Mouse (Mus musculus) thymus, postnatal 0 days (tissue): ENCODE results near the gene Hist1h4i. TPM values are rescaled to one million over a fixed set of nuclear protein-coding genes. Genes with fewer than 3 reads are reported as not detected.

ENCODE experiments used
- DNase-seq: peaks from one replicate; pipeline ENCODE4 v3.0.0-alpha.2; 2015; ENCODE audit warnings: low spot score
- polyA plus RNA-seq: library from polyadenylated mRNA; unstranded; fragments of >200 nt; fragmentation: Nextera tagmentation; extraction: Ambion mirVana; gene quantifications from 2 replicates; pipeline ENCODE4 v1.2.1, GENCODE M21; 2015

The Hist1h4i gene
- polyA plus RNA-seq, 1 experiment from 2014 or later, result 37.1 TPM

DNA sequence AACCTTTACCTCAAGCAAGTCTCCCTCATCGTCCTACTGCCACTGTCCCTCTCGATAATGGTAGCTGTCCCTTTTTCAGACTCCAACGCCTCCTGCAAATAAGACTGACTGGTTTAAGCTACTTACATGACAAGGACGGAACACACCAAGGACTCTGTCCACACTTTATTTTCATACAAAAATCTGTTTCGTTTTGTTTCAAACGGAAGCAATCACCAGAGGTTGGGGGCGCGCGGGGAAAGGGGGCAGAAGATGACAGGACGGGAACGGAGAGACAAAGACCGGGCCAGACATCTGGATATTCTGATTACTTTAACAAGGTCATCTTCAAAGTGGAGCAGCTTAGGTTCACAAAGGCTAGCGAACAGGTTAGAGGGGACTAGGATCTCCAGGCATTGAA, 27.4 kb downstream of the Hist1h4i start:
- DNase-seq, result no peak

DNA sequence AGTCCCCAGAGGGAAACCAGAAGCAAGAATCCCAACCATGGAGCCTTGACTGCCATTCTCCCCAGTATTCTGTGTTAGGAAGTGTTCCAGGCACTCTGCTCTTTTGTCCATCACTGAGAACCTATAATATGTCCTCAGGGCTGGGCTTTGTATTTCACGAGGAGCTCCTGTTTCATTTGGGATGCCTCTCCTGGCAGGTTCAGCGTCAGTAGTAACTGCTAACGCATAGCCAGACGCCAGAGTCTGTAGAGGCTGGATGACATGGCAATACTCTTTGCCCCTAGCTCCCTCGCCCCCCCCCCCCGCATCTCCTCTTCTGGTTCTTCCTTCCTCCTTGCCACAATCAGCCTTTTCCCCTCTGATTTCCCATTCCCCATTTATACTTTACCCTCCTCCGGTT, 31.5 kb downstream of the Hist1h4i start, which contains the start of gene Prss16:
Prss16 (minus strand) TSS at position 101 of the 400 bp plus-strand sequence.
- no peak for DNase-seq

DNA sequence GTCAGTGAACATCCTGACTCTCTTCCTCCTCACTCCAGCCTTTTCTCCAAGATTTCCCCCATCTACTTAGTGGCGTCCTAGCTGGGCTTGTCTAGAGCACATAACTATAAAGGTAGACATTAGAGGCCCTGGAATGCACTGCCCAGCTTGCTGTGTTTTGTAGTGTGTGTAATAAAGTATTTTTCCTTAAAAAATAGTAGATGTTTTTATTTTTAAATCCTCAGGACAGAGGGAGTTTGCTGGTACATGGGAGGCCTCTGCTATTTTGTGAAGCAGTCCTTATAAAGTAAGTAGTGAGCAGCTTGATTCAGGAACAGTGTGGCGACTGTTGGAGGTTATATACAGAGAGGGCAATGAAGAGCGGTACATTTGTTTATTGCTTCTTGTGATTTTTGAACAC, 32.5 kb downstream of the Hist1h4i start:
- no peak for DNase-seq

DNA sequence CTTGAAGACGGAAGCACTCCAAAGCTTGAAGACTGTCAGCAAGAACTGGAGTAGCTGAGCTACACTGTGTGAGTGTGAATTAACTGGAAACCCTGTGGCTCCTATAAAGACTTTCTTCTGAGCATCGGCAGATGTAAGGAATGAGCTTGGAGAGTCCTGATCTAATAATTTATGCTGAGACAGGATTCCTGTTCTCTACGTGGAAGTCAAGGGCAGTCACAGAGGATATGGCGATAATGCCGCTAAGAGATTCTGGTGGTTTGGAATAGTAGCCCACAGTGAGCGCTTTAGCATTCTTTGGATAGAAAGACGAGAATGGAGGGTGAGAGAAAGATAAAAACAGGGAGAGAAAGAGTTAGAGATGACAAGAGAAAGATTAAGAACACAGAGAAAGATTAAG, 33.3 kb downstream of the Hist1h4i start:
- DNase-seq, result no peak

DNA sequence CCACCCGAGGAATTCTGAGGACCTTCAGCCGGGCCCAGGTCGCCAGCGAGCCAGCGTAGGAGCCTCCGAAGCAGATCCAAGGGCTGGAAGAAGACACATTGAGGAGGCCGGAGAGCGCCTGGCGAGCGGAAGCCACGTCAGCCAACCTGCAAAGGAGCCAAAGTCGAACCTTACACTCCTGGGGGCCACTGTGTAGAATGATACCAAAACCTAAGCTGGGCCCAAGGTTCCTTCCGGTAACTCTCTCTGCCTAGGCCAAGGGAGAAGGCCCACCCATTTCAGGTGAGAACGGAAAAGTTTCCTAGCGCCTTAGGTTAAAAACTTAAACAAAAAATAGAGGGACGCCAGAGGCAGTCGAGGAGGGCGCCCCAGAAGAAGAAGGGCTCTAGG, 34.0 kb downstream of the Hist1h4i start:
- DNase-seq, result peak; percentile 1

DNA sequence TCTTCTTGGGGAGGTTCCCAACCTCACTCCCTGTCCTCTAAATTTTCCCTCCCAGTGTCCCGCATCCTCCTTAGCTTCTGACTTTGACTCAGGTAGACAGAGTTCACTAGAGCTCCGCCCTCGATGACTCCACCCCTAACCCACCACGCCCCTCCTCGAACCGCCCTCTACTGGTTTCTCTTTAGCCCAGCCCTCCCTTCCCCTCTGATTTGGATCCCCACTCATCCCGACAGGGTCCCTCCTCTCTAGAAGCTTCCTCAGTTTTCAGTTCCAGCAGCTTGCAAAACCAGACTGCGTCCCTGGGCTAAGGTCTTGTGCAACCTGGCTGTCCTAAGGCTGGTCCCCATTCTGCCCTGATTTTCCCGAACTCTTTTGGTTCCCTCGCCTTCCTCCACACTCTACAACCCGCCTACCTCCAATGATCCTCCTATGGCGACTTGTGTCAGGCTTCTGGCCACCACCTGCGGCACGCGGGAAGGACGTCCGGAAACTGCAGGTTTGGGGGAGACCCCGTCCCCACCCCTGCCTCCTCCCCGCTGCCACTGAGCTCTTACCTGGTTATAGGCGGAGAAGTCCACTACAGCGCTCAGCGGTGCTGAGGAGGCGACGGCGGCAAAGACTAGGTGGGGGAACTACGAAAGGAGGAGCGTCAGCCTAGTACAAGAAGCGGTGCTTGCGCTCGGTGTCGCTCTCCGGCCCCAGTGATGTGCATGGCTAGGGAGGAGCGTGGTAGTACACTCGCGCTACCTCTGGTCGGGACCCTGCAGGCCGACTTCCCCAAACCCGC, 34.6 kb downstream of the Hist1h4i start:
- peak; percentile 55 for DNase-seq

DNA sequence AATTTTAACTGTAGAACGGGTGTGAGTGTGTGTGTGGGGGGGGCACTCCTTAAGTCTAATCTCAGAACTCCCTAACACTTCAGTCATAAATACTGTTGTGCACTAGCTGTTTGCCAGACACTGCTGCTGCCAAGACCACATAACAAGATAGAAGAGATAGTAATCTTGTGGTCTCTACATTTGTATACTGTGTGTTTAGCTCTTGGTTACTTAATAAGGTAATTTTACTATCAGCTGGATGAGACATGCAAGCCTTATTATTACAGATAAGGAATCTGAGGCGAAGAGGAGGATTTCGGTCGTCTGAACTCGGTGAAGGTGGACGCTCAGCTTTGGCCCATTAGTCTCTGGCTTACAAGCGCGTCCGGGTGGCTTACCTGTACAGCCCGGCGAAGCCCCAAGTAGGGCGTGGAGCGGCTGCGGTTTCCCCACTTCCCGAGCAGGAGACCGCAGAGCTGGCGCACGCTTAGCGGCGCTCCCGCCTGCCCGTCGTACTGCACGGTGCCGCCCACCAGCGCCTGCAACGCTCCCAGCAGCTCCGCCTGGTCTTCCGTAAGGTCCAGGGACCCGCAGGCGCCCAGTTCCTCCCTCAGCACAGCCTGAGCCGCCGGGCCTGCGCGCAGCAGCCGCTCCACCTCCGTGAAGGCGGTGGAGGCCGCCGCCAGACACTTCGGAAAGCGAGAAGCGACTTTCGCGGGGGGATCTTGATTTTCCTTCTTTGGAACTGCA, 35.4 kb downstream of the Hist1h4i start:
- DNase-seq, result peak; percentile 56

DNA sequence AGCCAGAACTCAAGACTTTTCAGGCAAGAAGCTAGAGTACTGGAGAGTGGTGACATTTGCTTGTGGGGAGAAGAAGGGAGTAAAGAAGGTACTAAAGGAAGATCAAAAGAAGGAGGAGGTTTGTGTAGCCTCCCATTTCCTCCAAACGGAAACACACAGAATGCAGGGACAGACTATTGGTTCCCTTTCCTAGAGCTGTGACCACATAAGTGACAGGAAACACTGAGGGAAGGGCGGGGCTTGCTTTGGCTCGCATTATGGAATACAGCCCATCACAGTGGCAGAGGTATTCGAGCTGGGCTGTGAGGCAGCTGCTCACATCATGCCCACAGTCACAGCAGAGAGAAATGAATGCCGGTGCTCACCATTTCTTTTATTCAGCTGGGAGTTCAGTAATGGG, 39.3 kb downstream of the Hist1h4i start:
- DNase-seq, result peak; percentile 57

DNA sequence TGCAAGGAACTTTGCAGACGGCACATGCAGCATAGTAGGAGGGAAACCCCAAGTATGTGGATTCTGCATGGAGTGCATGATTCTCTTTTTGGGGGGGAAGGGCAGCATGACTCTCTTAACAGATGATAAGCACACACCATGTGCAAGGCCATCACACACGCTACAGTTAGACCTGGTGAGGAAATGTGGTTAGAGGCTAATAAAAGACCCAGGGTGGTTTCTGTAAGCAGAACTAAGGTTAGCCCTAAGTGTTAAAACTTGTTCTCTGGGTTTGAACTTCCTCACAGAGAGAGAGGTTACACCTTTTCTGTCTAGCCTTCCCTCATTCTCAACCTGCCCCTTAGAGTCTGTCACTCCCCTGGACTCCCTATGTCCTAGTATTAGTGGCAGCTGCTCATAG, 39.8 kb downstream of the Hist1h4i start:
- no peak for DNase-seq

DNA sequence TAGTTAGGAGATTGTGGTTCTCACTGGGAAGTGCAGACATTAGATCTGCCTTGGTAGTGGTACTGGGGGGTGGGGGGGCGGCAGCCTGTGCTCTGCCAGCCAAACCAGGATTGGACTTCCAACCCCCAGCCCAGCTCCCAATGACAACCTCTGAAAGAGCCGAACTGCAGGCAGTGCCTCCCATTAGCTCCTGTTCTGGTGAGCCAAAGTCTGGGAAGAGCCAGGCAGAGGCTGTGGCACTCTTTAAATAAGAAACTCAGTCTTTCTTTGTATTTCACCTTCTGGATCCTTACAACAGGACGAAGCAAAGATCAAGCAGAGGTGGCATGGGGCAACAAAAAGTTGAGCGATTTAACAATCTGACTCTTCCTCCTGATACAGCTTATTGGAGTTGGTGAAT, 42.0 kb downstream of the Hist1h4i start:
- DNase-seq, result no peak

DNA sequence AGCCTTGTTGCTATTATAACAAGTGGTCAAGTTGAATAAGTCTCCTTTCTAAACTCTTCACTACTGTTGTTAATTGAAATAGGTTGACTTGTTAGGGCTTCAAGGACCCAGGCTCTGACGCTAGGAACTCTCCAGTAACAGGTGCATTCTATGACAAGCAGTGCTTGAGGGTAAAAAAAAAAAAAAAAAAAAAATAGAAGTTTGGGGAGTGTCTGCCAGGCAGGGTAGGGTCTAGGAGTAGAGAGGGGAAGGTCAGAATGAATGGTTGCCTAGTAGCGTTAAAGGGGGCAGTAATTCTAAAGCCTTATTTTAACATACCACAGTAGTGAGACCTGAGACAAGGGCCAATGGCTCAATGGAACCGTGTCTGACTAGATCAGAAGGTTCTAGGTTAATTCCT, 42.8 kb downstream of the Hist1h4i start:
- no peak for DNase-seq

DNA sequence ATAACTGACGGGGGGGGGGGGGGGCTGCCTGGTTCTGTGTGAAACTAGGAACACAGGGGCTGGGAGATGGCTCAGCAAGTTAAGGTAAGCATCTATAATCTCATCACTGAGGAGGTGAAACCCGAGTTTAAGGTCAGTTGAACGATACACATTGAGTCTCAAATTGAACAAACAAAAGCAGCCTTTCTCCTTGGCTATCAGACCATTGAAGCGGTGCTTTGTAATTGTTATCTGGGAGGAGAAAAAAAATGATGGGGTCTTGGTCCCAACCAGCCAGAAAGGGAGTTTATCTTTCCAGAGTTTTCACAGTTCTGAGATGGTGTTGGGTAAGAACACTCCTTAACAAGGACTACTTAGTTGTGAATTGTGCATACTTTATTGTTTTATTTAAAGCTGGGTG, 43.3 kb downstream of the Hist1h4i start:
- DNase-seq, result no peak

DNA sequence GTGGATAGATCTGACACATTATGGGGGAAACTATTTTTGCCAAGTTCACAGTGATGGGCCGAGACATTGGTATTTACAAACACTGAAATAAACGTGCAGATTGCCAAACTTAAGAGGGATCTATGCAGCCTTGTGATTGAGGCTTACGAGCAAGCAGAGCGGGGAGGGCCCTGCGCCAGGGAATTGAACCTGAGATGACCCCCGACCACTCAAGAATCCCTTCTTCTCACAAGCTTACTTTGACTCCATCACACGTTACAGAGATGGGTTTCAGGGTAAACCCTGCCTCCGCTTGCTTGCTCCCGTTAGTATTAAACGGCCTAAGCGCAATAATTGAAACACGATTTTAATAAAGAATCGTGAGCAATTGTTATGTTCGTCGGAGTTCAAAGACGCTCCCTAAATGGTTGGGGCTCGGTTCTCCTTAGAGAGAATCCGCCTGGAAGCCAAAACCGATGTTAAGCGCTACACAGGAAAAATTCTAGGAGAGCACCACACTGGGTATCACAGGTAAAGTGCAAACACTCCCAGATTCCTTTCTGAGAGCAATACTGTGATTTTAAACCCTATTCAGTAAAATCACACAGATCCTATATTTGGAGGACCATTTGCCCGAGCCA, 43.9 kb downstream of the Hist1h4i start:
- no peak for DNase-seq

DNA sequence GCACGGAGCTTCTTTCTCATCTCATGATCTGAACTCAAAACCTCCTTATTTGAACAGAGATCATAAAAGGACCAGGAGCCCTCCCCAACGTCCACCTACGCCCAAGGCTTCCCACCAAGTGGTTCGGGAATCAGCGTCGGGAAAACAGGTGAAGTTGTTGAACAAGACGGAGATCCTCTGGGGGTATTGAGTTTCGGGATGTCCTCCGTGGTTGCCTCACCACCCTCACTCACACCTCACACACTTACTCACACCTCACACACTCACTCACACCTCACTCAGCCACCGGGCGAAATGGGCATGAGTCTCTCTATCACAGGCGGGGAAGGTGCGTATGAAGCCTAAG, 44.3 kb downstream of the Hist1h4i start:
- no peak for DNase-seq

DNA sequence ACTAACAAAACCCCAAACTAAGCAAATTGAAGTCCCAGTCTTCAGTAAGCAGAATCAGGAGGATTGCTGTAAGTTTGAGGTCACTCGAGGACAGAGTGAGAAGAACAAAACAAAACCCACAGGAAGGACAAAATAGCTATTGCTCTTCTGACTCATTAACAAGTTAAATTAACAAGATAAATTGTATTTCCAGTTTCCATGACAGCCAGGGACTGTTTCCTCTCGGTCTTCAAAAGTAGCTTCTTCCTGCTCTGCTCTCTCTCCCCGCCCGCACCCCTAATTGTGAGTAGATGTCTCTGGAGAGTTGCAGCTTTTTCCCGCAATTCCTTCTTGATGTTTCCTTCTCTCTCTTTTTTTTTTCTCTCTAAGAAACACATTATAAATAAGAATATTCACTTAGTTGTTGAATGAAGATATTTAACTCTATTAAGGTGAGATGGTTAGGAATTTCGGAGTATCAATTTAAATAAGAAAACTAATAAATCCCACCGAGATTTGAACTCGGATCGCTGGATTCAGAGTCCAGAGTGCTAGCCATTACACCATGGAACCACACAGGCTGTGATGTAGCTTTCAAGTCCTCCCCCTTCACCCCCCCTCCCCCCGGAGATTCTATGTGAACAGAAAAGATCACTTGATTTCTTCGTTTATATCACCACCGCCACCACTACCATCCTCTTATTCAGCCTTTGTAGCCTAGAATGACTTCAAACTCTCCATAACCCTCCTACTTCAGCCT, 44.9 kb downstream of the Hist1h4i start:
- DNase-seq, result no peak

DNA sequence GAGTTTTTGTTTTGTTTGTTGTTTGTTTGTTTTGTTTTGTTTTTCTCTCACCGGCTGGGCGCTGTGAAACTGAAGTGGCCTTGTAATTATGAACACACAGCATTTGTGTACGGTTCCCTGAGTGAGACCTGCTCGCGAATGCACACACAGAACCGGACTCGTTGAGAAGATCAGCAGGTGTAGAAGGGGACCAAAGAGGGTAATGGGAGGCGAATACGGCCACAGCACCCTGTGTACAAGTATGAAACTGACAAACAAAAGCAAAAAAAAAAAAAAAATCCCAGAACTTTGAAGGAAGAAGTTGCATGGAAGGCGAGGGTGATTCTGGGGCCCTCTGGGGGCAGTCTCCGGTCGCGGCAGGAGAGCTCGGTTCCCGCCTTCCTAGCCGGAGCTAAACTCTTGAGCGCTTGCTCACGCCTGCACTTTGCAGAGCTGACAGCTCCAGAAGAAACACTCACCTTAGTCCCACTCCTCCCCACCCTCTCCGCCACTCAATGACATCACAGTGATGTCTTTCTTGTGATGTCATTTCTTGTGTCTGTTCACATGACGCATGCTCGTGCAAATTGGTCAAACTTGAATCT, 45.7 kb downstream of the Hist1h4i start:
- no peak for DNase-seq

DNA sequence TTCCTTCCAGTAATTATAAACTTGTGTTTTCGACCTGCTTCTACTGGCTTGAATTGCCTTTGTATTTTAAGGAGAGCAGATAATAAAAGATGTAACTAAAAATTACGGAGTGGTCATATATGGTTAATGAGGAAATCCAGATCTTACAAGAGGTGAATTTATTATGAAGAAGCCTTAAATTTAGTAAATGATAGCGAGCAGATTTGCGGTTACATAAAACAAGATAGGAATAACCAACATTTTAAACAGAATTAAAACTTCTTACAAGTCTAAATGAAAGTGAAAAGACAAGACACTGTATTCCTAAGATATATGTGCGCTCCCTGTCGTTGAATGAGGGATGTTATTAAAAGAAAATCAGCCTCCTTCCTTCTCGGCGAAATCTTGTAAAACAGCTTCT, 46.3 kb downstream of the Hist1h4i start:
- no peak for DNase-seq

DNA sequence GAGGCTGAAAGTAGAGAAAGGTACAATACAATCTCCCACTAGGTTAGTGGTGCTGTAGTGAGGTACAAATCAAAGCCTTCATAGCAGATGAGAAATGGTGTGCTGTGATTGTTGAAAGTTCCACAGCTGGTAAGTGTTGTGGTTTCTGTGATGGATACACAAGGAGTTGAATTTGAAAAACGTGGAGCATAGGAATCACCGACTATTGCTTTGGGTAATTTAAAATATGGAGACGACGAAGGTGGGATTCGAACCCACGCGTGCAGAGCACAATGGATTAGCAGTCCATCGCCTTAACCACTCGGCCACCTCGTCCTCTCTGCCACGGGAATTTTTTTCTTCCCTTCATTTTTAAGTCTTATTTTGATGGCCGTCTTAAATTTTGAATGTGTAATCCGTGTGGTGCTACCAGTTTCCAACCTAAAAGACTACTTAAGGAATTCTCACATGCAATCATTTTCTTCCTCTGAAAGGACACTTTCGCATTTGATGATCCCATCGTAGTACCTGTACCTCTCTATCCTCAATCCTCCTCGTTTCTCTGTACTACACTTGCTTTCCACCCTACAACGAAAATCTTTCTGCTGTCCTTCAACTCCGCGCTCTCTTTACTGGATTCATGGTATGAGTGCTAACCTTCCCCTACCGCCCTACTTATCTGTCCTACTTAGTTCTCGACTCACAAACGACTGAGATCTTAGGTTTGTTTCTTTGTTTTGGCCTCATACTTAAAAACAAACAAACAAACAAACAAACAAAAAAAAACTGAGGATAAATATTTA, 47.0 kb downstream of the Hist1h4i start:
- peak; percentile 53 for DNase-seq

DNA sequence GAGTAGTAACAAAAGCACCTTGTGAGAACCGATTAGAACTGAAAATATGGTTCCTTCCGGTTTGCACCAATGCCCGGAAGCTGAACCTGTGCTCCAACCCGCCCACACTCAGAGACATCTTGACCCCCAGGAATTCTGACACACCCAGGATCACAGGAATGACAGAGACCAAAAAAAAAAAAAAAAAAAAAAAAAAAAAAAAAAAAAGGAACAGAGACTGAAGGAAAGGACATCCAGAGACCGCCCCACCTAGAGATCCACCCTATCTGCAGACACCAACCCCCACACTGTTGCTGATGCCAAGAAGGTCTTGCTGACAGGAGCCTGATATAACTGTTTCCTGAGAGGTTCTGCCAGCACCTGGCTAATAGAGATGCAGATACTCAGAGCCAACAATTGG, 48.6 kb downstream of the Hist1h4i start:
- DNase-seq, result no peak
